Mouse (Mus musculus): ENCODE results near the gene Rbm43. TPM values are rescaled to one million over a fixed set of nuclear protein-coding genes. Genes with fewer than 3 reads are reported as not detected.
"Not testable (repeated sequence)": the region's sequence is repeated elsewhere in the genome, so short reads cannot be mapped to it uniquely, and the experiment has no call there.

Gene Rbm43
- total RNA-seq, 2 experiments from 2014 or later, result 4.9 to 5.1 TPM

DNA sequence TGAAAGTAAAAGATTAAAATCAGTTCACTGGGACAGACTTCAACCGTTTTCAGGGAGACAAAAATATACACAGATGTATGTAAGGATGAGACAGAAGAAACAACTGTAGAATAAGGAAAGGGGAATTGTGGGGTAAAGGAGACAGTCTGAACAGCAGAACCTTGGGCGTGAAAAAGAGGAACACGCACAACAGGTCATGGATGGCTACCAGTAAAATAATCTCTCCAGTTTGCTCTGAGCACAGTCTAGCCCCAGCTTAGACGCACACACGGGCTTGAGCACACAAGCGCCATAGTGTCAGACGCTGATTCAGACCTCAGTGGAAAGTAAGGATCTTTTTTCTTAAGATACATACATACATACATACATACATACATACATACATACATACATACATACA, 3.7 kb downstream of the Rbm43 start:
- no peak for DNase-seq
- intact Hi-C loops (cut with DNase I), result loop anchor here (5.0 kb wide), 1 partner anchor 41 kb away; the partner anchor contains the start of gene Nmi

DNA sequence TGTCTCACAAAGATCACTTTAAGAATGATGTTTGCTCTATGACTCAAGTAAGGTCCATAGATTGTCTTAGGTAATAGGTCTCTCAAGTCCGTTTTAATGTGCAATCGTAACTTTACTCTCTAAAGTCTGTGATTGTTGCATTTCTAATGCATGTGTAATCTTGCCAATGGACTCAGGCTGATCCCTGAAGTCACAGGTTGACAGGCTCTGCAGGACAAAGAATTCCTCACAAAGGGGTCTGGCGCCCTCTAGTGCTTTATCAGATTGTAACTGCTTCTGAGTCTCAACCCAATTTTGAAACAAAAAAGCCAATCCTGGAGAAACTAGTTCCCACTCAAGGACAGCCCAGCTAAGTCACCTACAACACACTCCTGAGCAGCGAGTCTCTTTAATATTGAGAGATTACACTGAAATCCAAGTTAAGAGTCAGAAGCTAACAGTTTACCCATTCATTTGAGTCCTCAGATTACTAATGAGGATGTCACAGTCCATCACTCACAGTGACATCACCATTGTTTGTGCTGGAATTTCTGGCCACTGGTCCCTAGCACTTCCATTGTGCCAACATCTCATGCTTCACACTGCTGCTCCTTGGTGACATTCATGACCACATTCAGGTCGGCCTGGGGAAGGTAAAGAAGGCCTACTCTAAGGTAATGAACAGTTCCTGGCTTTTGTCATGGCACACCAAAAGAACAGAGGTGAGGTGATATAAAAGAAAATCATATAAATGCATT, 19.9 kb downstream of the Rbm43 start:
- intact Hi-C loops (cut with DNase I), result loop anchor here (2.0 to 10.0 kb wide), 3 partner anchors 770 to 1608 kb away; partner anchors contain the start of gene Rnd3
- DNase-seq, result peak; percentile 68 to 81

DNA sequence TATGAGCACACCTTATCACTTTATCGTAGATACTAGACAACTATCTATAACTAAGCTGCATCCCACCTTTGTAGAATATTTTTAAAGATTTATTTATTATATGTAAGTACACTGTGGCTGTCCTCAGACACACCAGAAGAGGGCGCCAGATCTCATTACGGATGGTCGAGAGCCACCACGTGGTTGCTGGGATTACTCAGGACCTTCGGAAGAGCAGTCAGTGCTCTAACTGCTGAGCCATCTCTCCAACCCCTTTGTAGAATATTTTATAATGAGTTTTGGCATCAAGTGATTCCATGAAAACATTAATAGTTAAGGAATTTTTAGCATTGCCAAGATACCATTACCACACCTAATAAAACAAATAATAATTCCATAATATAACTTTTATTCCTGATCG, 20.4 kb downstream of the Rbm43 start:
- intact Hi-C loops (cut with DNase I), result loop anchor here (2.0 to 10.0 kb wide), 3 partner anchors 770 to 1608 kb away; partner anchors contain the start of gene Rnd3
- DNase-seq, result no peak

DNA sequence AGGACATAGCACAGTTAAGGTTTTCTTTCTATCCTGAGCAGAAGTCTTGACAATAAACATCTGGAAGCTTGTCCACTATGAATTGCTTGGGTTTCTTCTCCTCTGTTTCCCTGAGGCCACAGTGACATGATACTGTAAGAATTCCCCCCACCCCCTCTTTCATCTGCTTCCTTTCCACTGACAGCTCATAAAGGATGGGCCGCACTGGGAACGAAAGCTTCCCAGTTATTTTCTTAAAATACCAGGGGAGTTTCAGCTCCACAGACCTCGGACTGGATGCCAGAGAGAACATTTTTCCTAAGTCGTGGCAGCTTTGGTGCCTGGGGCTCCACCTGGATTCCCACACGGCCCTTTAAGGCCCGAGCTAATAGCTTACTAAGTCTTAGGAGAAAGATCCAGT, 22.2 kb downstream of the Rbm43 start:
- intact Hi-C loops (cut with DNase I), result loop anchor here (10.0 kb wide), 2 partner anchors 768 to 1318 kb away; partner anchors contain the start of gene Rnd3
- DNase-seq, result peak in 1 of 2 experiments; percentile 11

DNA sequence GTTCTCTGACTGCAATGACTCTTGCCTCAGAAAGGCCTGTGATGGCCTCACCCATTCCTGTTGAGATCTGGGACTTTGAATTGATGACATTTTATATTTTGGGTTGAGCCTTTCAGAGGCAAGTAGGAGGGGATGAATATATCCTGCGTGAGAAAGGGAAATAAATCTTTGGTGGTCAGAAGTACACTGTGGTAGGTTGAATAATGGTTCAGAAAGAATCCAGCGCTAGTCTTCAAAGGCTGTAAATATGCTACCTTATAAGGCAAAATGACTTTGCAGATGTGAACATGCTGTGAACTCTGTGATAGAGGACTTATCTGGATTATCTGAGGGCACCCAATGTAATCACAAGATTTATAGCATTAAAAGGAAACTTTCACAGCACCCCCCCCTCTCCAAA, 23.1 kb downstream of the Rbm43 start:
- DNase-seq, result no peak
- intact Hi-C loops (cut with DNase I), result loop anchor here (10.0 kb wide), 2 partner anchors 767 to 1317 kb away; partner anchors contain the start of gene Rnd3

DNA sequence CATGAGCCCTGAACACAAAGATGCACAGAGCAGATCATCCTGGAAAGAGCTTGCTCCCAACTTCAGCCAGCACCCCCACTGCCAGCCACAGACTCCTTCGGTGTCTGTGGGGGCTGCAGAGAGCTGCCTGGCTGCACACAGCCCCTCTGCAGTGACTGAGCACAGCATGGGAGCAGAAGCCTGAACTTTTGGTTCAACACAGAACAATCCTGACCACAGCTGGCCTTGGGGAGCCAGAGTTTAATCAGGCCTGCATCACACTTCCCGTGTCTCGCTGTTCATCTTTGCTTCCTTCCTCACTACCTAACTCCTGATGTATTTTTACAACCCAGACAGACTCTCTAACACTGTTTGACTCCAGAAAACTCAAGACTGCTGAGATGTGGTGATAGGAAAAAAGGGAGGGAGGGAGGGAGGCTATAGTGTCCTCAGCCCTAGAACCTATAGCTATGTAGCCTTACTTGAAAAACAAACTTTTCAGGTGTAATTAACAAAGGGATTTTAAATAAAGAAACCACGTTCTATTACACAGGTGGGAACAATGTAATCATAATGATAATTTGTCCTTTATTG, 27.3 kb downstream of the Rbm43 start:
- no peak for DNase-seq
- intact Hi-C loops (cut with DNase I), result no loop called here

DNA sequence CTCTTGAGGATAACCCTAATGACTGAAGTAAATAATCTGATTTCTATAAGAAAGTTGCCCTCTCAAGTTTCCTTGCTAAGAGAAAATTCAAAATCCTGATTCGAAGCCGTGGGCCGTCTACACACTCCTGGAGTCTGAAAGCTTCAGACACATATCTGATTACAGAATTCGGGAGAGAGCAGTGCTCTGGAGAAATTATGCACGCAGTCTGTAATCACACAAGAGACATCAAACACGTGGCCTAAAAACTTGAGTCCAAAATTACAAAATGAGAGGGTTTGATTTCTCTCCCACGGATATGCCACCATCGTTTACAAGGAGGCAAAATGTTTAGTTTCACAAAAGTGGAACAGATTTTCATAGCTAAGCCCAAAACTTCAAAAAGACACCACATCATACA, 29.3 kb downstream of the Rbm43 start:
- intact Hi-C loops (cut with DNase I), result no loop called here
- no peak for DNase-seq

DNA sequence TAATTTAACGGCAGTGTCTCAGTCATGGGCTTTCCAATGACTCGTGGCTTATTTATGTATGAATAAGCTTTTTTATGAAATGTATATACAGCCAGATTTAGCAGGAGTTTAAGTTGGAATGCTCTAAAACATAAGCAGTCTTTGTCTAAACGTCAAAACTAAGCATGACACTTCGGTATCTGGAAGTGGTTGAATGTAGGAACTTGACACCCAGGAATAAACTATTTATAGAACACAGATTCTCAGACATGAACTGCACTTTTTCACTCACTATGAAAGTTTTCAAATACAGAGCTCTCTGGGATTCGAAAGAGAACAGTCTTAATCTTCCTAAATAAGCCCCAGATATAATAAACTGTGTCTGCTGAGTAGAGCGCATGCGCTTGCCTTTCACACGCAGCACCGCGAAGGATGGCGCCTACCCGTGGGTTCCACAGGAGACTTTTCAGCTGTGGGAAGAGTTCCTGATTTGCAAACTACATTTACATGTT, 42.5 kb downstream of the Rbm43 start:
- intact Hi-C loops (cut with DNase I), result no loop called here
- DNase-seq, result no peak

DNA sequence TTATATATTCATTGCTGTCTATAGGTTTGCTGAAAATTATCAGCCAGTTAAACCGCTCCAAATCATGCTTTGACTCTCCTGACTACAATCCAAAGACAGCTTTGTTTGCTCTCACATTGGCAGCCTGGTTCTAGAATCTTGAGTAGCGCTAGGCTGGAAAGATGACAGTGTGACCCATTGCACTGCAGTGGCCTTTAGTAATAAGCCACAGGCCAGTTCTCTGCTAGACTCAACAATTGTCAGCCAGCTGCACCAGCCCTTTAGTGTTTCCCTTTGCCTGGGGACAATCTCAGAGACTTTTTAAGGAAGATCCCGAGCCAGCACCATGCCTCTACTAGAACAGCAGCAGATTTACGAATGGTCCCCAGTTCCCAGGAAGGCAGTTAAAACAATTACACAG, 44.0 kb downstream of the Rbm43 start:
- intact Hi-C loops (cut with DNase I), result no loop called here
- DNase-seq, result no peak

DNA sequence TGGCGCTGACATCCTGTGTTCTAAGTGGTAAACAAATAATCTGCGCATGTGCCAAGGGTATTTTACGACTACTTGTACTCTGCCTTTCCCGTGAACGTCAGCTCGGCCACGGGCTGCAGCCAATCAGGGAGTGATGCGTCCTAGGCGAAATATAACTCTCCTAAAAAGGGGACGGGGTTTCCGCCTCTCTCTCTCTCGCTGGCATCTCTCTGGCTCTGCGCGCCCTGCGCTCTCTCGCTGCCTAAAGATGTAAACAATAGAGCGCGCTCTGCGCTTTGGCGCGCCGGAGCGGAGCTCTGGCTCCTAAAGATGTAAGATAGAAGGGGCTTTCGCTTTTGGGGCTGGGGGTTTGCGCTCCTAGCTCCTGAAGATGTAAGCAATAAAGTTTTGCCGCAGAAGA, 44.8 kb downstream of the Rbm43 start:
- intact Hi-C loops (cut with DNase I); DNase-seq: not testable (repeated sequence)

DNA sequence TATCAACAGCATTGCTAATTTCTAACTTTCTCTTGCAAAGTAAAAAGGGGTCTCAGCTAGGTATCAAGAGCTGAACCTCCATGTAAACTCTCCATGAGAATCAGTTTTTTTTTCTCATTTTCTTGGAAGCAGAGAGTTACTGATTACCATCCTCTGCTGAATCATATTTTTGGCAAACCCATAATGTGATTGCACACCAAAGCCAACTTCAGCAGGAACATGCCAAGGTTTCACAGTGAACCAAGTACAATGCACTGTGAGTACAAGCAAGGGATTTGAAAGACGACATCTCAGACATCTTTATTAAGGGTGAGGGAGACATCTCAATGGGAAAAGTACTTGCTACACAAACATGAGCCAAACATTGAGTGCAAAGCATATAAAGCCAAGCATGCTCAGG, 54.8 kb downstream of the Rbm43 start:
- DNase-seq, result no peak
- intact Hi-C loops (cut with DNase I), result no loop called here

Other genes starting within 250 kb of the Rbm43 start
- 1 to 10 TPM; 5.8 to 6.3 TPM for gene Nmi, start 38.3 kb upstream of the Rbm43 start, total RNA-seq (2021)
- 1 to 10 TPM; 1.2 to 1.3 TPM for gene Tnfaip6, start 102.8 kb upstream of the Rbm43 start, total RNA-seq (2021)
- 10 to 100 TPM; 20.0 to 21.0 TPM for gene Rif1, start 137.7 kb upstream of the Rbm43 start, total RNA-seq (2021)

All from heart, postnatal 14 days (tissue).